Mouse (Mus musculus): ENCODE results near the gene D1Ertd622e. TPM values are rescaled to one million over a fixed set of nuclear protein-coding genes. Genes with fewer than 3 reads are reported as not detected.

Gene D1Ertd622e
- polyA plus RNA-seq, 1 experiment from 2014 or later: 23.8 TPM

- ATAC-seq (0 out of 2 replicates have a peak, but pooled peaks have one; percentile 44), DNase-seq (peak; percentile 14)
- WGBS (ENCODE audit: insufficient replicate concordance): 32% methylated on average over 3 of the region's 3 CpGs
- no peaks in the 10 kb centered on the region for H3K27me3 ChIP-seq (ENCODE audit: insufficient read depth, low read length)
- no peak overlapping the region for H3K9ac ChIP-seq (replicated peaks)
- no peaks in the 10 kb centered on the region for H3K4me1 ChIP-seq (ENCODE audit: insufficient read depth)
- no peak overlapping the region for H3K4me2 ChIP-seq (ENCODE audit: low read depth, low read length)
- no peak overlapping the region for H3K4me3 ChIP-seq (ENCODE audit: low read depth, low read length)
- no peaks in the 10 kb centered on the region for H3K36me3 ChIP-seq (replicated peaks; ENCODE audit: insufficient read depth, low read length)
- no peak overlapping the region for H3K27ac ChIP-seq (ENCODE audit: low read depth)
- TF ChIP-seq EP300 (IDR thresholded peaks at IDR 0.05; ENCODE audit: low read depth) (no peak), CTCF (IDR thresholded peaks at IDR 0.05; ENCODE audit: low read depth) (no peak)
- H3K9me3 ChIP-seq (ENCODE audit: low read length): no peaks in the 10 kb centered on the region
Measured at GRCm38 (mm10) chr1:97580270-97580669, 81.6 kb downstream of the D1Ertd622e start.

- DNase-seq (no peak), ATAC-seq (no peak)
- TF ChIP-seq EP300 (IDR thresholded peaks at IDR 0.05; ENCODE audit: low read depth) (no peak), CTCF (IDR thresholded peaks at IDR 0.05; ENCODE audit: low read depth) (no peak)
- Histone ChIP-seq H3K27ac (ENCODE audit: low read depth) (no peak overlapping the region), H3K9ac (replicated peaks) (no peak overlapping the region), H3K9me3 (ENCODE audit: low read length) (no peaks in the 10 kb centered on the region), H3K4me2 (ENCODE audit: low read depth, low read length) (no peak overlapping the region), H3K36me3 (replicated peaks; ENCODE audit: insufficient read depth, low read length) (no peaks in the 10 kb centered on the region), H3K4me1 (ENCODE audit: insufficient read depth) (no peaks in the 10 kb centered on the region), H3K27me3 (ENCODE audit: insufficient read depth, low read length) (no peaks in the 10 kb centered on the region), H3K4me3 (ENCODE audit: low read depth, low read length) (no peak overlapping the region)
- 82% methylated on average over 3 of the region's 3 CpGs for WGBS (ENCODE audit: insufficient replicate concordance)
Measured at GRCm38 (mm10) chr1:97578025-97578417, 83.9 kb downstream of the D1Ertd622e start.

- Histone ChIP-seq H3K4me1 (ENCODE audit: insufficient read depth) (no peaks in the 10 kb centered on the region), H3K9ac (replicated peaks) (no peak overlapping the region), H3K27ac (ENCODE audit: low read depth) (no peak overlapping the region), H3K36me3 (replicated peaks; ENCODE audit: insufficient read depth, low read length) (no peaks in the 10 kb centered on the region), H3K9me3 (ENCODE audit: low read length) (no peaks in the 10 kb centered on the region), H3K4me2 (ENCODE audit: low read depth, low read length) (no peak overlapping the region), H3K27me3 (ENCODE audit: insufficient read depth, low read length) (no peaks in the 10 kb centered on the region), H3K4me3 (ENCODE audit: low read depth, low read length) (no peak overlapping the region)
- 67% methylated on average over 2 of the region's 2 CpGs for WGBS (ENCODE audit: insufficient replicate concordance)
- TF ChIP-seq EP300 (IDR thresholded peaks at IDR 0.05; ENCODE audit: low read depth) (no peak), CTCF (IDR thresholded peaks at IDR 0.05; ENCODE audit: low read depth) (no peak)
- DNase-seq: no peak
- no peak for ATAC-seq
Measured at GRCm38 (mm10) chr1:97577062-97578024, 84.5 kb downstream of the D1Ertd622e start.

- Histone ChIP-seq H3K27ac (ENCODE audit: low read depth) (no peak overlapping the region), H3K4me2 (ENCODE audit: low read depth, low read length) (no peak overlapping the region), H3K9ac (replicated peaks) (no peak overlapping the region), H3K9me3 (ENCODE audit: low read length) (no peaks in the 10 kb centered on the region), H3K27me3 (ENCODE audit: insufficient read depth, low read length) (no peaks in the 10 kb centered on the region), H3K36me3 (replicated peaks; ENCODE audit: insufficient read depth, low read length) (no peaks in the 10 kb centered on the region), H3K4me3 (ENCODE audit: low read depth, low read length) (no peak overlapping the region), H3K4me1 (ENCODE audit: insufficient read depth) (no peaks in the 10 kb centered on the region)
- WGBS (ENCODE audit: insufficient replicate concordance): 79% methylated on average over 3 of the region's 3 CpGs
- no peak for DNase-seq
- ATAC-seq: no peak
- TF ChIP-seq CTCF (IDR thresholded peaks at IDR 0.05; ENCODE audit: low read depth) (no peak), EP300 (IDR thresholded peaks at IDR 0.05; ENCODE audit: low read depth) (no peak)
Measured at GRCm38 (mm10) chr1:97576576-97576975, 85.3 kb downstream of the D1Ertd622e start.

GRCm38 (mm10) chr1:97570814-97571213 lies 91.1 kb downstream of the D1Ertd622e start:
- H3K9ac ChIP-seq (replicated peaks): no peak overlapping the region
- no peak for DNase-seq

GRCm38 (mm10) chr1:97567956-97568355 lies 93.9 kb downstream of the D1Ertd622e start:
- DNase-seq (no peak), ATAC-seq (no peak)
- Histone ChIP-seq H3K27ac (ENCODE audit: low read depth) (no peak overlapping the region), H3K4me2 (ENCODE audit: low read depth, low read length) (no peak overlapping the region), H3K27me3 (ENCODE audit: insufficient read depth, low read length) (no peaks in the 10 kb centered on the region), H3K4me3 (ENCODE audit: low read depth, low read length) (no peak overlapping the region), H3K9me3 (ENCODE audit: low read length) (no peaks in the 10 kb centered on the region), H3K9ac (replicated peaks) (no peak overlapping the region), H3K4me1 (ENCODE audit: insufficient read depth) (no peaks in the 10 kb centered on the region), H3K36me3 (replicated peaks; ENCODE audit: insufficient read depth, low read length) (no peaks in the 10 kb centered on the region)
- WGBS (ENCODE audit: insufficient replicate concordance): 87% methylated on average over 4 of the region's 4 CpGs
- no peak for TF ChIP-seq CTCF (IDR thresholded peaks at IDR 0.05; ENCODE audit: low read depth)
- no peak for TF ChIP-seq EP300 (IDR thresholded peaks at IDR 0.05; ENCODE audit: low read depth)

More at GRCm38 (mm10) chr1:97570814-97571213, 91.1 kb downstream of the D1Ertd622e start:
- H3K4me3 ChIP-seq (ENCODE audit: low read depth, low read length): no peak overlapping the region
- TF ChIP-seq CTCF (IDR thresholded peaks at IDR 0.05; ENCODE audit: low read depth): no peak
- H3K9me3 ChIP-seq (ENCODE audit: low read length): no peaks in the 10 kb centered on the region
- no peak overlapping the region for H3K4me2 ChIP-seq (ENCODE audit: low read depth, low read length)
- H3K4me1 ChIP-seq (ENCODE audit: insufficient read depth): no peaks in the 10 kb centered on the region
- ATAC-seq: no peak
- H3K36me3 ChIP-seq (replicated peaks; ENCODE audit: insufficient read depth, low read length): no peaks in the 10 kb centered on the region
- no peak overlapping the region for H3K27ac ChIP-seq (ENCODE audit: low read depth)
- no peaks in the 10 kb centered on the region for H3K27me3 ChIP-seq (ENCODE audit: insufficient read depth, low read length)
- 75% methylated on average over 9 of the region's 9 CpGs for WGBS (ENCODE audit: insufficient replicate concordance)

Measured in liver, postnatal 0 days (tissue).